Mouse (Mus musculus) embryonic facial prominence, embryonic 12.5 days (tissue): ENCODE data around the gene Slc22a5. TPM values are rescaled to one million over a fixed set of nuclear protein-coding genes. Genes with fewer than 3 reads are reported as not detected.
A peak's percentile ranks its signal among the peaks of the same experiment; 100 is the strongest.

Experiments
- ATAC-seq: fragments of 200-750 bp; cut with Nextera tagmentation; 2 replicates; pipeline ENCODE4 v1.8.0; 2017; ENCODE audit not compliant: insufficient number of reproducible peaks, insufficient read depth, low FRiP score, low TSS enrichment
- H3K27ac ChIP-seq: fragments of 300-500 bp; sonication (generic); 2 replicates; pipeline ENCODE4 v1.5.1; 2016; ENCODE audit warnings: mild to moderate bottlenecking
- H3K27me3 ChIP-seq: fragments of 300-500 bp; sonication (generic); 2 replicates; pipeline ENCODE4 v1.6.1; 2016; ENCODE audit warnings: mild to moderate bottlenecking, moderate library complexity
- H3K36me3 ChIP-seq: fragments of 300-500 bp; sonication (generic); 2 replicates; pipeline ENCODE4 v1.6.1; 2016; ENCODE audit warnings: mild to moderate bottlenecking
- H3K4me1 ChIP-seq: fragments of 300-500 bp; sonication (generic); 2 replicates; pipeline ENCODE4 v1.6.1; 2016
- H3K4me2 ChIP-seq: fragments of 300-500 bp; sonication (generic); replicated peaks from 2 replicates; pipeline ENCODE4 v1.6.1; 2016; ENCODE audit warnings: mild to moderate bottlenecking, moderate library complexity
- H3K4me3 ChIP-seq: fragments of 300-500 bp; sonication (generic); 2 replicates; pipeline ENCODE4 v1.5.1; 2016; ENCODE audit warnings: mild to moderate bottlenecking
- H3K9ac ChIP-seq: fragments of 300-500 bp; sonication (generic); 2 replicates; pipeline ENCODE4 v1.6.1; 2016; ENCODE audit warnings: mild to moderate bottlenecking, moderate library complexity
- H3K9me3 ChIP-seq: fragments of 300-500 bp; sonication (generic); 2 replicates; pipeline ENCODE4 v1.6.1; 2016; ENCODE audit warnings: mild to moderate bottlenecking, moderate library complexity
- WGBS: fragments of 180-500 bp; shearing (Covaris S2); methylation state at CpG from one replicate; pipeline ENCODE4 v1.1.7; 2016; 5-methylcytosine and 5-hydroxymethylcytosine counted together
- polyA plus RNA-seq: library from polyadenylated mRNA; unstranded; fragments of >200 nt; fragmentation: Nextera tagmentation; extraction: Ambion mirVana; gene quantifications from 2 replicates; pipeline ENCODE4 v1.2.1, GENCODE M21; 2016

Slc22a5 gene
- polyA plus RNA-seq, 1 experiment from 2014 or later = 9.0 TPM

DNA sequence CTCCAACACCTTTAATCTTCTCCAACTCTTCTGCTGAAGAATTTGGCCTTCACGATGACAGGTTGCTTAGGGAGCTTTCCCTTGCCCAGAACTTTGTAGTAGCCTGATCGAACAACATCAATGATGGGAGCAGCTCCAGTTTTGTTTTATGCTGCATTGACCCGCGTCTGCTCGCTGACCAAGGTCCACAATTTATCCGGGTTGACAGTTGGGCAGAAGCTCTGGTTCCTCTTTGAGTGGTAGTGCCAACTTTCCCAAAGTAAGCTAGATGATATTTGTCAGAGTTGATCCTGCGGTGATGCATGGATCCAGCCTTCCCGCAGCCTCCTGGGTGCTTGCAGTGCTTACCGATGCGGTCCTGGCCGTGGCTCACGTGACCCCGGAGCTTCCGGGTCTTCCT lies 11.3 kb upstream of the Slc22a5 start:
- 90% methylated on average over 14 of the region's 14 CpGs for WGBS
- Histone ChIP-seq H3K4me3 (no peak overlapping the region), H3K27me3 (no peaks in the 10 kb centered on the region), H3K4me2 (no peak overlapping the region), H3K27ac (no peak overlapping the region), H3K36me3 (no peaks in the 10 kb centered on the region), H3K4me1 (peaks cover 12% of the 10 kb centered on the region), H3K9ac (no peak overlapping the region), H3K9me3 (no peaks in the 10 kb centered on the region)
- ATAC-seq = no peak

DNA sequence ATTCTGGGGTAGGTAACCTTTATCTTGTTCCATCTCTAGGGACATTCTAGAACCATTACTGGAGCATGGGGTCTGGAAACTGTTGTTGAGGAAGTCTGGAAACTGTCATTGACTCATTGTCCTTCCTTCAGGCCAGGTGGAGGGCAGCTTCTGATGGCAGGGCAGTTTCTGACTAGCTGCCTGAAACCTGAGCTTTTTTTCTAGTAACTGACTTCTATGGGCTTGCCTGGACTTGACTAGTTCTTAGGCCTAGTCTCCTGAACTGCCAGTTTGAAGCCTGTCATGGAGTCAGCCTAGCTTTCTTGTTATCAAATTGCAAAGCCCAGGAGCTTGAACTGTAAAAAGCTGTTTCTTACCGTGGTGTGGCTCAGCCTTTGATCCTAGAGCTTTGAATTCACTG lies 9.5 kb upstream of the Slc22a5 start:
- Histone ChIP-seq H3K4me1 (peaks cover 12% of the 10 kb centered on the region), H3K27me3 (no peaks in the 10 kb centered on the region), H3K36me3 (no peaks in the 10 kb centered on the region), H3K27ac (no peak overlapping the region), H3K4me2 (no peak overlapping the region), H3K9ac (no peak overlapping the region), H3K9me3 (no peaks in the 10 kb centered on the region), H3K4me3 (no peak overlapping the region)
- 50% methylated on average over 1 of the region's 1 CpGs for WGBS
- ATAC-seq = no peak

DNA sequence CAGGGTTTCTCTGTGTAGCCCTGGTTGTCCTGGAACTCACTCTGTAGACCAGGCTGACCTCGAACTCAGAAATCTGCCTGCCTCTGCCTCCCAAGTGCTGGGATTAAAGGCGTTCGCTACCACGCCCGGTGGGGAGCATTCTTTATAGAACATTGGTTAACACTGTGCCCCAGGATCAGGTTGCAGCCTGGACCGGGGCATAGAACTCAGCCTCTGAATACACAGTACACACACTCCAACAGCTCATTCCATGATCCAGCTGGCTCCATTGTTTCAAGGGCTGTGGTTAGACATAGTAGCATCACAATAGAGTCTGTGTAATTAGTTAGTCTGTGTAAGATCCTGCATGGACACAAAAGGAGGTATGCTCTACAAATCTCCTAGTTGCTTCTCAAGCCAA lies 8.5 kb upstream of the Slc22a5 start:
- Histone ChIP-seq H3K27me3 (no peaks in the 10 kb centered on the region), H3K4me1 (peaks cover 12% of the 10 kb centered on the region), H3K4me3 (no peak overlapping the region), H3K9ac (no peak overlapping the region), H3K36me3 (no peaks in the 10 kb centered on the region), H3K27ac (no peak overlapping the region), H3K4me2 (no peak overlapping the region), H3K9me3 (no peaks in the 10 kb centered on the region)
- ATAC-seq = no peak
- WGBS = 87% methylated on average over 6 of the region's 6 CpGs

DNA sequence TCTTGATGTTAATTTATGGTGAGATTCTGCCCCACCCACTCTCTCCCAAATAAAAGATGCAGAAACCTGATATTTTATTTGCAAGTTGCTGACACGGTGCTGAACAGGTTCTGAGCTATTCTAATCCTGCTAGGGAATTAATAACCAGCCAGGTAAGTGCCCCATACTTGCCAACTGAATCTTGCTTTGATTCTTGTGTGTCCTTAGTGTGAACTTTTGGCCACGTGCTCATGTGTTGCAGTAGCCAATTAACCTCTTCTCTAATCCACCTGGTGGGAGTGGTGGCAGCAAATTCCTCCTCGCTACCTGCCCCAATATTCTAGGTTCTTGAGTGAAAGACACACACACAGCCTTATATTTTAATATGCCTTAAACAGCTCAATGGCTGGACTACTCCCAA lies 7.5 kb upstream of the Slc22a5 start:
- peaks cover 6% of the 10 kb centered on the region for H3K4me1 ChIP-seq
- no peak overlapping the region for H3K9ac ChIP-seq
- no peaks in the 10 kb centered on the region for H3K27me3 ChIP-seq
- H3K4me3 ChIP-seq = no peak overlapping the region
- 60% methylated on average over 3 of the region's 3 CpGs for WGBS
- no peaks in the 10 kb centered on the region for H3K36me3 ChIP-seq
- ATAC-seq = no peak
- H3K9me3 ChIP-seq = no peaks in the 10 kb centered on the region
- H3K4me2 ChIP-seq = no peak overlapping the region
- H3K27ac ChIP-seq = no peak overlapping the region

DNA sequence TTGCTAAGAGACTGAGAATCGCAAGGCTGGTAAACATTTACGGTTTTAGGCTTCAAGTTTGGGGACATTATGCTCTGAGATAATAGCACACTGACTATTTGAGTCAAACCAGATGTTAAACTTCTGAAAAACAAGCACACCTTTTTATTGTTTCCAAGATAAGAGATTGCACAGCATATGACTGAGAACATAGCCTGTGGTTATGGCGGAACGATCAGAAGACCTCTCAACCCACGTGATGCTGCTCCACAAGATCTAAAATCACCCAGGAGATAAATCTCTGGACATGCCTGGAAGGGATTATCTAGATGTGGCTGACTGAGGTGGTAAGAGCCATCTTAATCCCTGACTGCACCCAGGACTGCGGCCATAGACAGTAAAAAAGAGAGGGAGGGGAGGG lies 5.5 kb upstream of the Slc22a5 start:
- H3K4me3 ChIP-seq = no peak overlapping the region
- no peaks in the 10 kb centered on the region for H3K9me3 ChIP-seq
- no peaks in the 10 kb centered on the region for H3K4me1 ChIP-seq
- no peak overlapping the region for H3K4me2 ChIP-seq
- no peaks in the 10 kb centered on the region for H3K36me3 ChIP-seq
- no peak overlapping the region for H3K27ac ChIP-seq
- H3K9ac ChIP-seq = no peak overlapping the region
- 61% methylated on average over 6 of the region's 6 CpGs for WGBS
- no peaks in the 10 kb centered on the region for H3K27me3 ChIP-seq
- ATAC-seq = no peak

DNA sequence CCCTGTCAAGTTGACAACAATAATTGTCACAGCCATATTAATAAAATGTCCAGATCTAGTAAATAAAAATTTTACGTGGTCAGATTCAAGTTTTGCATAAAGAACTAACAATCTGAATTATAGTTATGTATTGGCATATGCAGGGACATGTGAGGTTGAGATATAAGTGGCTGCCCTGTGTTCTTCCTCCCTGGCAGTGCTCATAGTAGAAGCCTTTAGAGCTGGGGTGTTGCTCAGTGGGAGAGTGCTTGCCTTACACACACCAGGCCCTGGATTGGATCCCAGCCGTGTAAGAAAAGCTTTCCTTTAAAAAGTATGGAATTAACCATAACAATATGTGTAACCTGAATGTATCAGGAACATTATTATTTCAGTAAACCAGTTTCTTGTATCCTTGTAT lies 2.0 kb upstream of the Slc22a5 start:
- Histone ChIP-seq H3K36me3 (no peaks in the 10 kb centered on the region), H3K4me3 (no peak overlapping the region), H3K4me2 (no peak overlapping the region), H3K9me3 (no peaks in the 10 kb centered on the region), H3K27ac (no peak overlapping the region), H3K27me3 (no peaks in the 10 kb centered on the region), H3K9ac (no peak overlapping the region), H3K4me1 (peaks cover 21% of the 10 kb centered on the region)
- WGBS = 58% methylated on average over 2 of the region's 2 CpGs
- no peak for ATAC-seq

- no peak for ATAC-seq
- 46% methylated on average over 9 of the region's 9 CpGs for WGBS
- H3K4me2 ChIP-seq = no peak overlapping the region
Measured at GRCm38 (mm10) chr11:53892716-53893416, 1.4 kb upstream of the Slc22a5 start.

DNA sequence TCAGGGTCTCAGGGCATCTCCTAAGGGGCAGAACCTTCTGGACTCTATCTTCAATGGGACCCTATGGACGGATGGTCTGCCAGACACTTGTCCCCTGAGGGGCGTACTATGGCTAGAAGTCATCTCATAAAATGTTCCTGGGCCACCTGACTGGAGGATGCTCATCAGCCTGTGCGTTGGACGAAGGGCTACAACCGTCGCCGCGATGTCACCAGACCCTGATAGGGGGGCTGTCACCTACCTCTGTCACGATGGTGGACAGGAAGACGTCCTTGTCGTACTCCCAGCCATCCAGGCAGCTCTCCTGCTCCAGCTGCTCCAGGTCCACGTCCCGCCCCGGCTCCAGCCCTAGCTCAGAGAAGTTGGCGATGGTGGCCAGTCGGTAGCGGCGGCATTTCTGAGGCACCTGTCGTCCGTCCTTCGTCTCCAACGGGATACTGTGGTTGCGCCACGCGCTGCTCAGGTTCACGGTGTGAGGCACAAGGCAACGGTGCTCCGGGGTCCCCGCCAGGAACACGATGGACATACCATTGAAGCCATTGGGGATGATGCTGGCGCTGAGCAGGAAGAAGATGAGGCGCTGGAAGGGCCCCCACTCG lies 455 bp downstream of the Slc22a5 start:
- whole genome bisulfite sequencing = 3% methylated on average over 33 of the region's 33 CpGs
- Histone ChIP-seq H3K4me3 (peak overlapping the region; percentile 60), H3K9me3 (no peaks in the 10 kb centered on the region), H3K9ac (peak overlapping the region; percentile 65), H3K4me2 (peak overlapping the region; percentile 92), H3K27me3 (no peaks in the 10 kb centered on the region), H3K36me3 (no peaks in the 10 kb centered on the region), H3K27ac (peak overlapping the region; percentile 17; the same call in 1 of the 2 replicates), H3K4me1 (peaks cover 25% of the 10 kb centered on the region)
- peak; percentile 30; the same call in 1 of the 2 replicates for ATAC-seq

More at GRCm38 (mm10) chr11:53892716-53893416, 1.4 kb upstream of the Slc22a5 start:
- Histone ChIP-seq H3K9ac (no peak overlapping the region), H3K9me3 (no peaks in the 10 kb centered on the region), H3K4me3 (no peak overlapping the region), H3K27me3 (no peaks in the 10 kb centered on the region), H3K36me3 (no peaks in the 10 kb centered on the region), H3K4me1 (peaks cover 25% of the 10 kb centered on the region), H3K27ac (no peak overlapping the region)

- H3K4me1 ChIP-seq = peaks cover 25% of the 10 kb centered on the region
- no peaks in the 10 kb centered on the region for H3K27me3 ChIP-seq
- no peaks in the 10 kb centered on the region for H3K9me3 ChIP-seq
- 83% methylated on average over 2 of the region's 2 CpGs for WGBS
- ATAC-seq = no peak
- H3K27ac ChIP-seq = no peak overlapping the region
- H3K4me2 ChIP-seq = peak overlapping the region; percentile 92
- no peak overlapping the region for H3K9ac ChIP-seq
- H3K4me3 ChIP-seq = no peak overlapping the region
- no peaks in the 10 kb centered on the region for H3K36me3 ChIP-seq
Measured at GRCm38 (mm10) chr11:53890225-53890624, 1.2 kb downstream of the Slc22a5 start.

DNA sequence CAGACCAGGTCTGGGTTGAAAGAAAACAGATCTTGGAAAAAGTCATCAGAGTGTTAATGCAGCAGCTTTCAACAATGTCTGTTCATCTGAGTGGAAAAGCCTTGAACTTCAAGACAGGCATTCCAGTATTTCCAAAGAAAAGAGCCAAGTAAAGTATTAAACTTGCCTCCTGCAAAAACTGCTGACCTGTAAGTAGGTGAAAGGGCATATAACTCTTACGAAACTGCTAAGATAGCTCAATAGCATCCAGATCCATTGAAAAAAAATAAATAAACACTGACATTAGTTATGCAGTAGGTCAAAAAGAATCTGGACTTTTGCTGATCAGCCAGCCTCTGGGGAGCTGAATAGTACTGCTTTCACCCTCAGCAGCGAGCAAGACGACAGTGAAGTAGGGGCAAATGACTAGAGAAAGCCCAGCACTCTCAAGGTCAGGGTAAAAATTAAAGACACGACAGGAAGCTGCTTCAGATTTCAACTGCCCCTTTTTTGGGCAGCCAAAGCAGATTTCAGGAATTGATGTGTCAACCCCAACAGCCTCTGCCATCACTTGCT lies 2.3 kb downstream of the Slc22a5 start:
- H3K4me3 ChIP-seq = no peak overlapping the region
- H3K27ac ChIP-seq = no peak overlapping the region
- no peak for ATAC-seq
- H3K36me3 ChIP-seq = no peaks in the 10 kb centered on the region
- H3K9ac ChIP-seq = no peak overlapping the region
- no peaks in the 10 kb centered on the region for H3K9me3 ChIP-seq
- H3K4me2 ChIP-seq = peak overlapping the region; percentile 17; the same call in 1 of the 2 replicates
- 40% methylated on average over 4 of the region's 4 CpGs for WGBS
- peaks cover 25% of the 10 kb centered on the region for H3K4me1 ChIP-seq
- H3K27me3 ChIP-seq = no peaks in the 10 kb centered on the region

DNA sequence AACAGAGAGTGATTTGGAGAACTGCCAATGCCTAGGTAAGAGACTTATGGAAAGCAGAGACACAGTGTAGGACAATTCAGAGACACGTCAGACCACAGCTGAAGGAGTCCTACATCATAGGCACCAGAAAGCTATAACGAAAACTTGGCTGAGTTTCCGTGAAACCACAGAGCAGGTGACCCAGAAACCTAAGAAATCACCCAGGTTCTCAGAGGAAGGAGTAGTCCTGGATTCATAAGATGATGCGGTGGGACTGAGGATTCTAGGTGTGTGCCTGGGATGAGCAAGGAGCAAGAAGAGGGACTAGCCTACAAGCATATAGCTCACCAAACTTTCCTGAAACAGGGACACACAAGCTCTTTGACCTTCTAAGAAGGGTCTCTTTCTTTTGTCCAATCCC lies 3.2 kb downstream of the Slc22a5 start:
- WGBS = 83% methylated on average over 4 of the region's 4 CpGs
- Histone ChIP-seq H3K9ac (no peak overlapping the region), H3K4me2 (no peak overlapping the region), H3K9me3 (no peaks in the 10 kb centered on the region), H3K36me3 (no peaks in the 10 kb centered on the region), H3K4me3 (no peak overlapping the region), H3K27ac (no peak overlapping the region), H3K27me3 (no peaks in the 10 kb centered on the region), H3K4me1 (peaks cover 25% of the 10 kb centered on the region)
- ATAC-seq = no peak

- Histone ChIP-seq H3K36me3 (no peaks in the 10 kb centered on the region), H3K4me3 (no peak overlapping the region), H3K27me3 (no peaks in the 10 kb centered on the region), H3K27ac (no peak overlapping the region), H3K9me3 (no peaks in the 10 kb centered on the region), H3K9ac (no peak overlapping the region), H3K4me1 (peaks cover 2% of the 10 kb centered on the region; the same call in 1 of the 2 replicates), H3K4me2 (no peak overlapping the region)
- no peak for ATAC-seq
- 87% methylated on average over 2 of the region's 2 CpGs for WGBS
Measured at GRCm38 (mm10) chr11:53883287-53883686, 8.2 kb downstream of the Slc22a5 start.
